Mouse (Mus musculus) lung, adult 2 months (tissue): Measurements from ENCODE around the gene Ust. TPM values are rescaled to one million over a fixed set of nuclear protein-coding genes. Genes with fewer than 3 reads are reported as not detected.

Experiments used
- DNase-seq: peaks from one replicate; pipeline ENCODE4 v3.0.0; 2022
- H3K4me1 ChIP-seq: fragments of 200-500 bp; 2 replicates; pipeline ENCODE4 v1.6.1; 2011; ENCODE audit warnings: low read length; ENCODE audit not compliant: control insufficient read depth, insufficient read depth
- H3K4me3 ChIP-seq: fragments of 200-500 bp; replicated peaks from 2 replicates; pipeline ENCODE3; 2011; ENCODE audit warnings: low read depth, mild to moderate bottlenecking, control low read depth, low read length; ENCODE audit errors: extremely low read depth
- CTCF ChIP-seq: fragments of 200-500 bp; IDR thresholded peaks from 2 replicates; pipeline ENCODE4 v1.5.1; 2011; ENCODE audit warnings: mild to moderate bottlenecking, low read length, control low read depth; ENCODE audit not compliant: insufficient read depth
- POLR2A ChIP-seq: fragments of 200-500 bp; IDR thresholded peaks from 2 replicates; pipeline ENCODE4 v1.6.1; 2011; ENCODE audit warnings: low read depth, mild to moderate bottlenecking, control low read depth, low read length, borderline replicate concordance; ENCODE audit errors: extremely low read depth
- WGBS: fragments of 180-500 bp; shearing (Covaris S2); methylation state at CpG from one replicate; pipeline ENCODE4 v1.1.7; 2018; 5-methylcytosine and 5-hydroxymethylcytosine counted together
- polyA plus RNA-seq: library from polyadenylated mRNA; depleted of rRNA; stranded (reverse); fragments of >200 nt; gene quantifications from 2 replicates; pipeline ENCODE4 v1.2.3, GENCODE M21; 2012

Gene Ust
- polyA plus RNA-seq, 1 experiment = 3.3 TPM

GRCm38 (mm10) chr10:8506247-8506573 lies 12.4 kb downstream of the Ust start:
- TF ChIP-seq POLR2A (no peak), CTCF (no peak)
- no peaks in the 10 kb centered on the region; the same call in 1 of the 2 replicates for H3K4me1 ChIP-seq
- 31% methylated on average over 3 of the region's 3 CpGs for WGBS
- H3K4me3 ChIP-seq = no peak overlapping the region
- DNase-seq = no peak

DNA sequence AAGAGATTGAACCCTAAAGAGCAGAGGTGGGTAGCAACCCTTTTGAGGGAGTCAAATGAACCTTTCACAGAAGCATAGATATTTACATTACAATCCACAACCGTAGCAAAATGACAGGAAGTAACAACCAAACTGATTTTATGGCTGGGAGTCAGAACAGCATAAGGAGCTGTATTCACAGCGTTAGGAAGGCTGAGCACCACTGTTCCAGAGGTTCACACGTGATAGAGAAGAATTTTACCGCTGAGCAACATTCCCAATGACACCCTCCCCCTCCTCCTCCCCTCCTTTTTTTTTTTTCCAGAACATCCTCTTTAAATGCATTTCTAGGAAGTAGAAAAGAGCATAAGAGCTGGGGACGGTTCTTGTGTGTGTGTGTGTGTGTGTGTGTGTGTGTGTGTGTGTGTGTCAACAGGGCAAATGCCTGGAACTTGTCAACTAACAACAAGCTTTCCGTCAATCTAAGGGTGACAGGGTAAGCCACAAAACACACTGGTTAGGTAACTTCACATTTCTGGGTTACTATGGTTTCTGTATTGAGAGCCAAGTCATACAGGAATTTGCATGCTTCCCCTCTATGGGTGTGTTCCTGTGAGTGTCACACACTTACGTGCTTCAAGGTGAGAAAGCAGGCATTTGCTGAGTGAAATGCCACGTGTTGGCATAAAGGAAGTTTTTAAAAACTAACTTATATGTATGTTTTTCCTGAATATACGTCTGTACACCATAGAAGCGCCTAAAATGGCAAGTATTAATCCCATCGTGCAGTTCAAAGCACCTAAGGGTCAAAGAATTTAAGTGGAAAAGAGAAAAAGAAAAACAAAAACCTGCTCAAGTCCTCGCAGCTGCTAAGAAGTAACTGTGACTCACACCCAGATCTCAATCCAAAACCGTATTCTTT lies 13.0 kb downstream of the Ust start:
- WGBS = 21% methylated on average over 13 of the region's 13 CpGs
- H3K4me1 ChIP-seq = no peaks in the 10 kb centered on the region; the same call in 1 of the 2 replicates
- TF ChIP-seq CTCF (no peak), POLR2A (no peak)
- DNase-seq = no peak
- H3K4me3 ChIP-seq = no peak overlapping the region

GRCm38 (mm10) chr10:8504832-8505231 lies 13.8 kb downstream of the Ust start:
- Histone ChIP-seq H3K4me3 (no peak overlapping the region), H3K4me1 (no peaks in the 10 kb centered on the region; the same call in 1 of the 2 replicates)
- DNase-seq = no peak
- 65% methylated on average over 4 of the region's 4 CpGs for WGBS
- TF ChIP-seq CTCF (no peak), POLR2A (no peak)

DNA sequence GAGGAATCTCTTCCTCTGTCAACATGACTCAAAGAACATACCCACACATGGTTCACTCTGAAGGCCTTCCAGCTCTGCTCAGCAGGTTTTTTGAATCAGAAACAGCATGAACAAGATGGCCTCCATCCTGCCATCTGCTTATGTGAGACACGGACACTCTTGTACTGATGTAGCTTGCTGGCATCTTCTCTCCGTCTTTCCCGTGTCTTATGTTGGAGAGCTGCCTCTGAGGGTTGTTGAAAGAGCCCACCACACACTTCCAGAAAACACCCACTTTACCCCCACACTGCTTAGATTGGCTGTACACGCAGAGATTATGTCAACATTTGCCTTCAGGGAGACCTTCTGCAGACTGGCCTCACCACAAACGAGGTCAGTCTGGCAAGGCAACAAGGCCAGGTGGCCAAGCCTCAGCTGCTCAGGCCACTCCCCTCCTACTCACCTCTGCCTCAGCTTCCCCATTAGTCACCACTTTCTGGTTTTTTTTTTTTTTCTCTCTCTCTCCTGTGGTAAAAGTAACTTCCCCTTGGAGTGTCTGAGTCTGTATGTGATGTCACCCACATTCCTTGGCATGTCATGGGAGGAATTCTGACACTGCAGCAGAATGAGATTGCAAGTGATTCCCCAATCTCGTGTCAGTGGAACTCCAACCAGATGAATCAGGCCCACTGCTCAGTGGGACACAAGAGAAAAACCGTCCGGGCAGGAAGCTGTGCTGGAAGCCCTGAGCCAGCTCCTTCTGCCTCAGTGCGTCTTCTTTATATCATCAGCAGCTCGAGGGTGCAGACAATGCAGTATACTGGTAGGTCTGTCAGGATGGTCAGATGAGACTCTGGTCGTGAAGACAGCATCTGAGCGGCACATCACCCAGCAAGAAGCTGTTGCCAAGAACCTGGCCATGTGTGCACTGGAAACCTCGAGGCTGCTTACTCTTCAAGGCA lies 19.4 kb downstream of the Ust start:
- TF ChIP-seq POLR2A (no peak), CTCF (no peak)
- DNase-seq = no peak
- 57% methylated on average over 13 of the region's 13 CpGs for WGBS
- Histone ChIP-seq H3K4me3 (no peak overlapping the region), H3K4me1 (no peaks in the 10 kb centered on the region; the same call in 1 of the 2 replicates)

- Histone ChIP-seq H3K4me3 (no peak overlapping the region), H3K4me1 (no peaks in the 10 kb centered on the region; the same call in 1 of the 2 replicates)
- WGBS = 52% methylated on average over 5 of the region's 5 CpGs
- no peak for DNase-seq
- TF ChIP-seq POLR2A (no peak), CTCF (no peak)
These were observed 23.0 kb downstream of the Ust start for GRCm38 (mm10) chr10:8495543-8496141.

- no peaks in the 10 kb centered on the region for H3K4me1 ChIP-seq
- WGBS = 89% methylated on average over 1 of the region's 1 CpGs
These were observed 26.6 kb downstream of the Ust start for GRCm38 (mm10) chr10:8491909-8492591.

GRCm38 (mm10) chr10:8487388-8487787 lies 31.2 kb downstream of the Ust start:
- TF ChIP-seq POLR2A = no peak
- TF ChIP-seq CTCF = no peak
- 69% methylated on average over 2 of the region's 2 CpGs for whole genome bisulfite sequencing
- Histone ChIP-seq H3K4me3 (no peak overlapping the region), H3K4me1 (no peaks in the 10 kb centered on the region)
- DNase-seq = no peak

More at GRCm38 (mm10) chr10:8491909-8492591, 26.6 kb downstream of the Ust start:
- TF ChIP-seq CTCF = no peak
- TF ChIP-seq POLR2A = no peak
- no peak overlapping the region for H3K4me3 ChIP-seq
- no peak for DNase-seq

GRCm38 (mm10) chr10:8484487-8484886 lies 34.1 kb downstream of the Ust start:
- WGBS = 77% methylated on average over 4 of the region's 4 CpGs

DNA sequence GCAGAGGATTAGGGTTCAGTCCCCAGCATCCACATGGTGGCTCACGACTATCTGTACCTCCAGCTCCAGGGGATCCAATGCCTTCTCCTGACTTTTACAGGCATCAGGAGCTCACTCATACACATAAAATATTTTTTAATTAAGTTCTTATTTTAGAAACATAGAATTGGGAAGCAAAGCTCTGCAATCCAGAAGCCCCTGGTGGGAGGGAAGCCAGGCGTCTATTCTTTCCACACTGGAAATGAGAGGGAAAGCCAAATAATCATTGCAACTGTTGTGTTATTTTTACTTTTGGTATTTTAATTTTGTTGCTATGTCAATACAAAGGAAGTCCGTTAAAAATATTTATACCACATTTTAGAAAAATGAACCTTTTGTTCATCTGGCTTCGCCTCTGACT lies 35.8 kb downstream of the Ust start:
- H3K4me3 ChIP-seq = no peak overlapping the region
- no peak for DNase-seq
- 78% methylated on average over 4 of the region's 4 CpGs for WGBS
- no peaks in the 10 kb centered on the region for H3K4me1 ChIP-seq
- no peak for TF ChIP-seq POLR2A
- TF ChIP-seq CTCF = no peak

More at GRCm38 (mm10) chr10:8484487-8484886, 34.1 kb downstream of the Ust start:
- no peak for DNase-seq
- TF ChIP-seq CTCF (no peak), POLR2A (no peak)
- Histone ChIP-seq H3K4me3 (no peak overlapping the region), H3K4me1 (no peaks in the 10 kb centered on the region)
